Mouse (Mus musculus) adrenal gland, adult 2 months (tissue): Measurements from ENCODE around the gene Olfr1387. TPM values are rescaled to one million over a fixed set of nuclear protein-coding genes. Genes with fewer than 3 reads are reported as not detected.
"Not testable (repeated sequence)": the region's sequence is repeated elsewhere in the genome, so short reads cannot be mapped to it uniquely, and the experiment has no call there.

Experiments used
- DNase-seq: peaks from one replicate; pipeline ENCODE4 v3.0.0; 2021
- long read RNA-seq: library from polyadenylated mRNA; stranded (forward); transcript quantifications from one replicate; pipeline ENCODE4 v2.0.0, GENCODE M21; 2021
- polyA plus RNA-seq: library from polyadenylated mRNA; depleted of rRNA; stranded (reverse); fragments of >200 nt; gene quantifications from 2 replicates; pipeline ENCODE4 v1.2.3, GENCODE M21; 2012; rRNA removed
- total RNA-seq, 2 experiments: library from RNA; stranded (reverse); gene quantifications; 2 replicates each; pipeline ENCODE4 v1.2.3; 2021

Olfr1387 gene
- total RNA-seq (not detected), polyA plus RNA-seq (not detected in 2 replicates)
- long read RNA-seq = 0 reads

DNA sequence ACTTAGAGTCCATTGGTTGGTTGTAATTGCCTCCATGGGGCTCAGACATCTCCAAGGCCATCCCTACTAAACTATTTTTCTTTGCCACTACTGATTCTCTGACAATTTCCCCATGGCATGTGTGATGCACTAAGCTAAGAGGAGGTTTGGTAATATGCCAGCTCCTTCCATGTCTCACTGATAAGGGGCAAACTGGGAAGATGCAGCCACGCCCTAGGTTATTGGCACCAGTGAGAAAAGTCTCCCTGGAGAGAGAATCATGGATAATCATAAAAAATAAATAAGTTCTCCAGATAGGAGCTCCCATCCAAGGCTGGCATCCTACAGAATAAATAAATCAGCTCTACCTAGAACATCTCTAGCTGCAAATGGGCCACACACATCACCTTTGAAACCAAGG lies at the start of gene Olfr1387:
TSS of gene Olfr1387 (plus strand) at position 301 of the 400 bp plus-strand sequence.
- DNase-seq = no peak

DNA sequence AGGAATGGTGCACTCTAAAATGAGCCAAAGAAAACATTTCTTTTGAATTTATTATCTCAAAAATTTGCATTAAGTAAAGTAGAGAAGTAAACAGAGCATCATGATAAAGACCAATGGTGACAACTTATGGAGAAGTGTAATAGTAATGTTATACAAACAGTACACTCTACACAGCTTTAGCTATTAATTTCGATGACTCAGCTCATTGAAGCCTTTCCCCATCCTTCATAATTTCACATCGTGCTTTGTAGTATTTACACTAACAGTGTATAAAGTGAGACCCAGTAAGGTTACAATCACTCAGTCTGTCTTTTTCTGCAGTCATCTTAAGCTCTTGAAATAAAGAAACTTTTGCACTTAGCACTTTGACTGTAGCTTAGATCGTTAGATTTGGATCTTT lies 48.4 kb upstream of the Olfr1387 start:
- no peak for DNase-seq

DNA sequence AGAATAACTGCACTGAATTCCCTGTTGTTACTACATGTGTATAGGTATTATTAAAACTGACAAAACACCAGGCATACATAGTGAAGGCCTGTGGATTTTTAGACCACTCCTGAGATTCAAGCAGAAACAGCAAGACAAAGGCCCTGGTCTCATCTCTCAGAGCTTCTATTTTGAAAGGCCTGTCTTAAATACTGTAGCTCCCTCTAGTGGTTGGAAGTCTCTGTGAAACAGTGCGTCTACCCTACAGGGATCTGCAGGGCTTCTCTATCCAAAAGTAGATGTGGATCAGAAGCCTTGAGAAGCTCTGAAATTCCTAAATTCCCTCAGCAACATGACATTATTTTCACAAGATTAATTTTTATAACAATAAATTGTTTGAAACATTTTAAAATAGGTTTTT lies 44.6 kb upstream of the Olfr1387 start:
- peak; percentile 25 for DNase-seq

DNA sequence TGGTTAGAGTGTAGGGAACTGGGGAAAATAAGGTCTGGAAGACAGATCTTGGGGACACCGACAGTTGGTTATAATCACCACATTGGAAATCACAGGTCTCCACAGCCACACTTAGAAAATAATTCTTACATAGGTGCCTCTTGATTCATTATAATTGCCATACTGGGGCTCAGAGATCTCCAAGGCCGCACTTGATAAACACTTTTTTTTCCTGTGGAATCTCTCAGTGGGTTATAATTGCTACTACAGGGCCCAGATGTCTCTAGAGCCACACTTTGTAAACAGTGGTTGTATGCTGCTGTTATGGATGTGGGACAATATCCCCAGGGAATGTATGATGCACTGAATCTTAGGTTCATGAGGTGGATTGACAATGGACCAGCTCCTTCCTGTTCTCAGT lies 32.4 kb upstream of the Olfr1387 start, which contains the start of gene Olfr1389:
TSS of gene Olfr1389 (plus strand) at position 301 of the 400 bp plus-strand sequence.
- DNase-seq = no peak

DNA sequence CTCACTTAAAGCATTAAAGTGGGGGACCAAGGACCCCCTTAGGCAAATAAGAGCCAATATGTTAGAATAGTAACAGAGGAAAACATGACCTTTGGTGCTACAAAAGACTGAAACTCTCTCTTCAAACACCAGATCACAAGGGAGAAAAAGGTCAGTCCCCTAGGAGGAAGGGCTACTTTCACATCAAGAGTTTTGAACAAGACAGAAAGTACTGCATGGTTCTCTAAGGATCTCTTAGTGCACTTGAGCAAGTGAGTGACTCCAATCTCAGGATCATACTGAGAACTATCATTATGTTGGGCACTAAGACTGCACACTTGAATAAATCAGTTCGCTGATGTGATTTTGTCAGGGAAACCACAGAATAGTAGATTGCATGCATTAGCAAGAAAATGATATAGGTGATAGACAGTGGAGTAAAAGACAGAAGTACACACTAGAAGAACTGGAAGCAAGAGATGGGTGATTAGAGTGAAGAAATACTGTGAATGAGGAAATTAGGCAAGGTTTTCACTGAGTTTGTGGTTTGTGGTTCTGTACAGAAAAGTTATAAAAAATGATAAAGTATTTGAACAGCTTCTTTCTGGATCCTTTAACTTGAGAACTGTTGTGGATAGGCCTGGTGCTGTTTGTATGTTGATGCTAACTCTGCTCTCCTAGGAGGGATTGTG lies 29.8 kb upstream of the Olfr1387 start:
- DNase-seq = no peak

DNA sequence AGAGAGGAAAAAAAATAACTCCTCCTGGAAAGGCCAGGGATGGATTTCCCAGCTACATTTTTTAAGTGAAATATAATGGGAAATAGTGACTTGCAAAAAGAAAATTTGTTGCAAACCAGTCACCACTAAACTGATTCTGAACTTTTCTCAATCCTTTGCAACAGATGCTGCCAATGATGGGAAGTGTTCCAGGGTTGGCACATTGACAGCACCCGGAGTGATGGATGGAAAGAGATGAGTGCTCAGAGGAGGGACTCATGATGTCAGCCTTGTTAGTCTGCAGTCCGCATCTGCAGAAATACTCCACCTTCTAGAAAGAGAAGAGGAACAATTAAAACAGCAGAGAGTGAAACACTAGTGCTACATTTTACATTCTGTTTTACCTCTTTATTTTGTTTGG lies 25.5 kb upstream of the Olfr1387 start:
- no peak for DNase-seq

DNA sequence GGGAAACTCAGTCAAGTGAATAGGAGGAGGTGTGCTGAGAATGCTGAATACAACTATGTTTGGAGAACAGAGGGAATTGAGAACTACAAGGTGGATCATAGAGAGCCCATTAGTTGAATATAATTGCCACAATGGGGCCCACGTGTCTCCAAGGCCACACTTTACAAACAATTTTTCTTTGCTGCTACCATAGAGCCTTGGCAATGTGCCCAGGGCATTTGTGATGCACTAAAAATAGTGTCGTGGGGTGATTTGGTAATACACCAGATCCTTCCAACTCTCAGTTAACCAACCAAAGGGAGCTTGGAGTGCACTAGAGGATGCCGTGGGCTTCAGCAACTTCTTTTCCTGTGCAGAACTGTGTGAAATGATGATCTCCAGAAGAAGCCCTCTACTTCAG lies 18.7 kb upstream of the Olfr1387 start, which contains the start of gene Olfr1388:
TSS of gene Olfr1388 (plus strand) at position 214 of the 400 bp plus-strand sequence.
- peak; percentile 18 for DNase-seq

DNA sequence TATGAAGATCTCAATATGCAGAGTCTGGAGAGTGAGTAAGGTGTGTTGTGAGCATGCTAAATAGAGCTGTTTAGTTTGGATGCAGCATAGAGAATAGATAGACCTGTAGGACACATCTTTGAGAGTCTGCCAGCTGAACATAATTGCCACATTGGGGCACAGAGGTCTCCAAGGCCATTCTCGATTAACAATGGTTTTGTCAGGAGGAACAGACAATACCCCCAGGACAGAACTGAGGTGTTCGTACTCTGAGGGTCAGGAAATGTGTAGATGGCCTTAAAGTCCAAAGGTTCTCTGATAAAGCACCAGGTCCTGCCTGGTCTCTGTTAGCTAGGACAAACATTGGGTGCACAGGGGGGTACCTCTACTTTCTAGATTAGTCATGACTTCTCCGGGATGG lies 9.6 kb downstream of the Olfr1387 start, which contains the start of gene Olfr1386:
TSS of gene Olfr1386 (plus strand) at position 301 of the 400 bp plus-strand sequence.
- not testable (repeated sequence) for DNase-seq

DNA sequence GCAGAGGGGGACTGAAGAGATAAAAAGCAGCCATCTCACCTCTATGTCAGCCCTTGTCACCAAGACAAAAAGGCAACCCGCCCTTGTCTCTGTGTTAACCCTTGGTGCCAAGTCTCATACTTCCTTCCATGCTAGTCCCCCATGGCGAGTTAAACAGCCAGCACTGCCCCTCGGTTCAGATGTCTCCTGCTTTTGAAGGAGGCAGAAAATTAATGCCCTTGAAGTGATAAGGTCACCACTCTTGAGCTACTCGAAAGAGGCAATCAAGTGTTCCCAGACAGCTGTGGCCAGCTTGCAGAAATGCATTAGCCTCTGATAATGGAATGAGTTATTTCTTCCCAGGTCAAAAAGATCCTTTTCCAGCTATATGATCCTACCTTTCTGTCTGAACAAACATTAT lies 30.8 kb downstream of the Olfr1387 start:
- DNase-seq = no peak

DNA sequence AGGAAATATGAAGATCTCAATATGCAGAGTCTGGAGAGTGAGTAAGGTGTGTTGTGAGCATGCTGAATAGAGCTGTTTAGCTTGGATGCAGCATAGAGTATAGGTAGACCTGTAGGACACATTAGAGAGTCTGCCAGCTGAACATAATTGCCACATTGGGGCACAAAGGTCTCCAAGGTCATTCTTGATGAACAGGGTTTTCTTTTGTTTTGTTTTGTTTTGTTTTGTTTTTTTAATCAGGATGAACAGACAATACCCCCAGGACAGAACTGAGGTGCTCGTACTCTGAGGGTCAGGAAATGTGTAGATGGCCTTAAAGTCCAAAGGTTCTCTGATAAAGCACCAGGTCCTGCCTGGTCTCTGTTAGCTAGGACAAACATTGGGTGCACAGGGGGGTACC lies 33.6 kb downstream of the Olfr1387 start, which contains the start of gene Olfr1385:
TSS of gene Olfr1385 (plus strand) at position 301 of the 400 bp plus-strand sequence.
- DNase-seq = not testable (repeated sequence)

Other genes with a start within 250 kb of the Olfr1387 start
- 100 to 1,000 TPM; 115 to 119 TPM for gene Mgat1, start 211.2 kb upstream of the Olfr1387 start, total RNA-seq
- 173 and 211 TPM in 2 replicates for gene Mgat1, start 211.2 kb upstream of the Olfr1387 start, polyA plus RNA-seq
- under 1 TPM in 1 of 2 experiments, not detected in 1; 0.32 TPM for gene Olfr1393, start 177.0 kb upstream of the Olfr1387 start, total RNA-seq
- gene Olfr1393, start 177.0 kb upstream of the Olfr1387 start, polyA plus RNA-seq = 0.04 TPM in 1 of 2 replicates, not detected in the other
- not detected for gene Olfr1392, start 170.1 kb upstream of the Olfr1387 start, total RNA-seq
- 0.22 TPM in 1 of 2 replicates, not detected in the other for gene Olfr1392, start 170.1 kb upstream of the Olfr1387 start, polyA plus RNA-seq
- gene Olfr10, start 150.6 kb upstream of the Olfr1387 start, total RNA-seq = not detected
- not detected in 2 replicates for gene Olfr10, start 150.6 kb upstream of the Olfr1387 start, polyA plus RNA-seq
- gene Olfr1391, start 132.6 kb upstream of the Olfr1387 start, total RNA-seq = not detected
- not detected in 2 replicates for gene Olfr1391, start 132.6 kb upstream of the Olfr1387 start, polyA plus RNA-seq
- gene Olfr1390, start 120.2 kb upstream of the Olfr1387 start, total RNA-seq = not detected
- gene Olfr1390, start 120.2 kb upstream of the Olfr1387 start, polyA plus RNA-seq = not detected in 2 replicates
- gene Olfr1389, start 32.3 kb upstream of the Olfr1387 start, total RNA-seq = not detected
- gene Olfr1389, start 32.3 kb upstream of the Olfr1387 start, polyA plus RNA-seq = not detected in 2 replicates
- under 1 TPM in 1 of 2 experiments, not detected in 1; 0.12 TPM for gene Olfr1388, start 18.7 kb upstream of the Olfr1387 start, total RNA-seq
- not detected in 2 replicates for gene Olfr1388, start 18.7 kb upstream of the Olfr1387 start, polyA plus RNA-seq
- gene Olfr1386, start 9.7 kb downstream of the Olfr1387 start, total RNA-seq = not detected
- gene Olfr1386, start 9.7 kb downstream of the Olfr1387 start, polyA plus RNA-seq = not detected in 2 replicates
- gene Olfr1385, start 33.7 kb downstream of the Olfr1387 start, total RNA-seq = not detected
- gene Olfr1385, start 33.7 kb downstream of the Olfr1387 start, polyA plus RNA-seq = not detected in 2 replicates
- under 1 TPM in 1 of 2 experiments, not detected in 1; 0.37 TPM for gene Olfr1384, start 51.4 kb downstream of the Olfr1387 start, total RNA-seq
- not detected in 2 replicates for gene Olfr1384, start 51.4 kb downstream of the Olfr1387 start, polyA plus RNA-seq
- gene Olfr1383, start 64.3 kb downstream of the Olfr1387 start, total RNA-seq = not detected
- gene Olfr1383, start 64.3 kb downstream of the Olfr1387 start, polyA plus RNA-seq = not detected in 2 replicates
- not detected for gene Olfr1382, start 72.9 kb downstream of the Olfr1387 start, total RNA-seq
- gene Olfr1382, start 72.9 kb downstream of the Olfr1387 start, polyA plus RNA-seq = not detected in 2 replicates
- not detected for gene Olfr1381, start 88.1 kb downstream of the Olfr1387 start, total RNA-seq
- gene Olfr1381, start 88.1 kb downstream of the Olfr1387 start, polyA plus RNA-seq = not detected in 2 replicates
- not detected for gene Olfr1380, start 101.5 kb downstream of the Olfr1387 start, total RNA-seq
- not detected in 2 replicates for gene Olfr1380, start 101.5 kb downstream of the Olfr1387 start, polyA plus RNA-seq
- 10 to 100 TPM; 12.5 to 20.9 TPM for gene Flt4, start 153.9 kb downstream of the Olfr1387 start, total RNA-seq
- gene Flt4, start 153.9 kb downstream of the Olfr1387 start, polyA plus RNA-seq = 16.5 and 17.5 TPM in 2 replicates
- gene Scgb3a1, start 208.3 kb downstream of the Olfr1387 start, total RNA-seq = not detected
- 0.58 TPM in 1 of 2 replicates, not detected in the other for gene Scgb3a1, start 208.3 kb downstream of the Olfr1387 start, polyA plus RNA-seq